Mouse (Mus musculus) ES-Bruce4 (cell line): ENCODE data around the gene Jund.

Experiments used
- CTCF ChIP-seq: IDR thresholded peaks from one replicate; pipeline ENCODE4 v1.8.1; 2011; ENCODE audit warnings: low read depth, low read length
- EP300 ChIP-seq: IDR thresholded peaks from 2 replicates; pipeline ENCODE4 v1.6.1; 2011; ENCODE audit warnings: low read depth, low read length; ENCODE audit not compliant: insufficient read depth
- POLR2A ChIP-seq: IDR thresholded peaks from one replicate; pipeline ENCODE4 v1.8.1; 2011; ENCODE audit warnings: low read length; ENCODE audit not compliant: insufficient read depth

GRCm38 (mm10) chr8:70730956-70731355, 32.2 kb downstream of the Jund start:
- TF ChIP-seq POLR2A (no peak), CTCF (no peak), EP300 (no peak)
